Mouse (Mus musculus) left cerebral cortex, postnatal 4 days (tissue): ENCODE results near the gene Chst10. TPM values are rescaled to one million over a fixed set of nuclear protein-coding genes. Genes with fewer than 3 reads are reported as not detected.

ENCODE experiments used
- DNase-seq: peaks from one replicate; pipeline ENCODE4 v3.0.0-alpha.2; 2022
- intact Hi-C: fragments of 180-260 bp; cut with DNase I; formaldehyde crosslinking; loops from one replicate; pipeline ENCODE4 v1.15.1; 2025
- total RNA-seq, 2 experiments: library from RNA; stranded (reverse); gene quantifications; 2 replicates each; pipeline ENCODE4 v1.2.3; 2021

Gene Chst10
- total RNA-seq, 2 experiments from 2014 or later = 67.4 to 68.4 TPM

DNA sequence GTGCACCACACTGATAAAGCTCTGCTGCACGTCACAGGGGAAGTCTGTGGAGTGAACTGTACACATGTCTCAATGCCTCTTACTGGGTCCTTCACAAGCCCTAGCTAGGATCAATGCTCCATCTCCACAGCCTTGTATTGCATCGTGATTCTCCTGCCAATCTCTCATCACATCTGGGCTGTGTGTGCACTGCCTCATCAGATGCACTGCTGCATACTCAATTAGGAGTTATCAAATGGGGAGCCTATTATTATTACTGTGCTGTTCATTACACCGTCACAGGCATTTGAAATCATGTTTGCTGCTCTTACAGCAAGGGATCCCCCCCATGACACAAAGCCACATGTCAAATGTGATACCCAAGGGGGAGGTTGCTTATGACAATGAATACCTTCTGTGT, 80.3 kb downstream of the Chst10 start:
- intact Hi-C loops = no loop called here
- DNase-seq = no peak

DNA sequence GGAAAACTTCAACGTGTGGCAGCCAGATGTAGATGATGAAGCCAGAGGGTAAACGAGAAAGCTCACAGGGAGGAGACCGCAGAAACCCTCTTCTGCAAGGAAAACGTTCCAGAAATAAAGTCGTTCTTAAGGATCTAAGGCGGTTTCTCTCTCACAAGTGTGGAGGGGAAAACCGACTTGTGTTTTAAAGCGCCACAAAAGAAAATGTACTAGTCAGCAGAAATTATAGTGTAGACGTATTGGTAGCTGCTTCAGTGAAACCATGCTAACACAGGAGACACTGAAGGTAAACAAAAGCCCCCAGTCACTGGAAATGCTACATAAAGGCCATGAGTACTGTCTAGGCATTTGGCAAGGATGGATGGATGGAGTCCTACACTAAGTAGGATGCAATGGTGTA, 80.7 kb downstream of the Chst10 start:
- intact Hi-C loops = no loop called here
- no peak for DNase-seq

DNA sequence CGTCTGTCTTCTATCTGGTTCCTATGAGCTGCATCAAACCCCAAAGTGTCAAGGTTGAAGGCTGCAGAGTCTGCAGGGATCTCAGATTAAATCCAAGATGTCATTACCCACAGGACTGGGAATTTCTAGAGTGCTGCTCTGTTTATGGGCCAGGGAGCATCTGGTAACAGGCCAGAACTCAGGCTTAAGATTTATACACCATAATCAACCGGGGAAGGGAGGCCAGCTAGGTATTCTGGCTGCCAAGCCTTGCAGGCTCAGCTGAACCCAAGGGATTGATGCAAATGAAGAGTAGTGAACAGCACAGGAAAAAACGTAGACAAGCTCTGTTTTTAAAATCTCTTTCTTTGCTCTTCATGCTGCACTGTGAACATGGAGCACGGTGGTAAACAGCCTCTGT, 81.7 kb downstream of the Chst10 start:
- peak; percentile 36 for DNase-seq
- intact Hi-C loops = no loop called here

Other genes with a start within 250 kb of the Chst10 start
- 100 to 1,000 TPM; 159 to 167 TPM for gene Aff3, start 233.2 kb downstream of the Chst10 start, total RNA-seq
- gene Lonrf2, start 61.5 kb downstream of the Chst10 start, total RNA-seq = 100 to 1,000 TPM; 140 to 147 TPM
- not detected for gene Nms, start 41.0 kb upstream of the Chst10 start, total RNA-seq
- gene Pdcl3, start 87.4 kb upstream of the Chst10 start, total RNA-seq = 10 to 100 TPM; 64.4 to 68.7 TPM